Mouse (Mus musculus): Measurements from ENCODE around the gene Osbpl8. TPM values are rescaled to one million over a fixed set of nuclear protein-coding genes. Genes with fewer than 3 reads are reported as not detected.
"Not testable (repeated sequence)": the region's sequence is repeated elsewhere in the genome, so short reads cannot be mapped to it uniquely, and the experiment has no call there.

Gene Osbpl8
- polyA plus RNA-seq, 1 experiment from 2014 or later: 20.7 TPM

GRCm38 (mm10) chr10:111201666-111202065 lies 37.1 kb downstream of the Osbpl8 start:
- H3K4me1 ChIP-seq: no peaks in the 10 kb centered on the region
- no peaks in the 10 kb centered on the region for H3K27me3 ChIP-seq (replicated peaks)
- WGBS: 73% methylated on average over 4 of the region's 4 CpGs
- H3K27ac ChIP-seq: no peak overlapping the region
- H3K36me3 ChIP-seq: no peaks in the 10 kb centered on the region
- H3K9me3 ChIP-seq: no peaks in the 10 kb centered on the region
- H3K4me3 ChIP-seq: no peak overlapping the region
- no peak for ATAC-seq (ENCODE audit: low FRiP score, low read depth)
- H3K9ac ChIP-seq: no peak overlapping the region
- no peak overlapping the region for H3K4me2 ChIP-seq (replicated peaks)

DNA sequence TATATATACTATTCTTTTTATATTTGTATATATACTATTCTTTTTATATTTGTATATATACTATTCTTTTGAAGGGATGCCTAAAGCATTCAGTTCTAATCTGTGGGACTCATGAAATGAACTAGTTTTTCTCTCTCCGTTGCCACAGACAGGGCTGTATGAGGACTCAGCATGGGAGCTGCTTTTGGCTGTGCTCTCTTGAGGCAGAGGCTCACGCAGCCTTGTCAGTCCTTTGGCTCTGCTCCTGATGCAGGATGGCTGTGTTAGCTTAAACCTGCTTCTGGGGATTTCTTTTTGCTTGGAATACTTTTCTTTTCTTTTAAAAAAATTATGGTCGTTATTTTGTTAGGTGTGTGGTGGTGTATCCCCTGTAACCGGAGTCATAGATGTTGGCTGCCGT lies 39.5 kb downstream of the Osbpl8 start:
- no peaks in the 10 kb centered on the region for H3K36me3 ChIP-seq
- H3K27ac ChIP-seq: no peak overlapping the region
- H3K4me2 ChIP-seq (replicated peaks): no peak overlapping the region
- H3K4me1 ChIP-seq: no peaks in the 10 kb centered on the region
- ATAC-seq (ENCODE audit: low FRiP score, low read depth): no peak
- 86% methylated on average over 5 of the region's 5 CpGs for WGBS
- H3K27me3 ChIP-seq (replicated peaks): no peaks in the 10 kb centered on the region
- H3K9me3 ChIP-seq: no peaks in the 10 kb centered on the region
- H3K4me3 ChIP-seq: no peak overlapping the region
- H3K9ac ChIP-seq: no peak overlapping the region

- WGBS: 96% methylated on average over 2 of the region's 2 CpGs
- H3K9ac ChIP-seq: no peak overlapping the region
- ATAC-seq (ENCODE audit: low FRiP score, low read depth): no peak
- H3K27me3 ChIP-seq (replicated peaks): no peaks in the 10 kb centered on the region
- no peak overlapping the region for H3K4me2 ChIP-seq (replicated peaks)
- no peaks in the 10 kb centered on the region for H3K4me1 ChIP-seq
- H3K36me3 ChIP-seq: no peaks in the 10 kb centered on the region
- no peaks in the 10 kb centered on the region for H3K9me3 ChIP-seq
- no peak overlapping the region for H3K27ac ChIP-seq
- no peak overlapping the region for H3K4me3 ChIP-seq
Observed at GRCm38 (mm10) chr10:111205421-111205820, 40.9 kb downstream of the Osbpl8 start.

DNA sequence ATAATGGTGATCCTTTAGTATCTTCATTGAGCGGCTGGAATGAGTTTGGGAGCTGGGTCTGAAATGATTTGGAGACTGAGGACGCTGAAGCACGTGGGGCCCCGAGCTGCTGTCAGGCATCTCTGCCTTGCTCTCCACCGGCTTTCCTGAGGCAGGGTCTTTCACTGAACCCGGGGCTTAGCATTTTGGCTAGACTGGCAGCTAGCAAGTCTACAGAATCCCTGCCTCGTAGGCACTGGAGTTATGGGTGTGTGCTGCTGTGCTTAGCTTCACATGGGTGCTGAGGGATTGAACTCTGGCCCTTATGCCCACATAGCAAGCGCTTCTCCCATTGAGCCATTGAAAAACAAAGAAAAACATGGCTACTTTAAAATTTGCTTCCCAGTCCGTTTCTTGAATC lies 42.8 kb downstream of the Osbpl8 start:
- Histone ChIP-seq H3K4me2 (replicated peaks) (no peak overlapping the region), H3K4me3 (no peak overlapping the region), H3K36me3 (no peaks in the 10 kb centered on the region), H3K27me3 (replicated peaks) (no peaks in the 10 kb centered on the region), H3K4me1 (no peaks in the 10 kb centered on the region), H3K9ac (no peak overlapping the region), H3K27ac (no peak overlapping the region), H3K9me3 (no peaks in the 10 kb centered on the region)
- ATAC-seq (ENCODE audit: low FRiP score, low read depth): no peak
- WGBS: 75% methylated on average over 9 of the region's 9 CpGs

DNA sequence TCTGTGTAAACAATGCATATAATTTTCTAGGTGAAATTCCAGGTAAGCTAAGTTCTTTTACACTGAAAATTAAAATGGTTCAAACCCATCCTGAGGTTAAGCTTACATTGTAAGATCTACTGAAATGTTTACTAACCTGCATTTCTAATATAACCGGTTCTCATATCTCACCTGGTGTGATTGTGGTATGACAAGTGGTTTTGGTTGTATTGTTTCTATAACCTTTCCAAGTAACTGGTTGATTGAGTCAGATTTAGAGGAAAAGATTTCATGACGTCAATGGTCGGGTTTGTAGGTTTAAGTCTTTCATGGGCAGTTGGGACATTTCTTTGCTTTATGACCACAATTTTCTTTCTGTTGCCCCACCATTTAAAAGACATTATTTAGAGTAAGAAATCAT lies 49.5 kb downstream of the Osbpl8 start:
- ATAC-seq (ENCODE audit: low FRiP score, low read depth): no peak
- no peaks in the 10 kb centered on the region for H3K4me1 ChIP-seq
- H3K27me3 ChIP-seq (replicated peaks): no peaks in the 10 kb centered on the region
- H3K9me3 ChIP-seq: no peaks in the 10 kb centered on the region
- H3K4me3 ChIP-seq: no peak overlapping the region
- 90% methylated on average over 3 of the region's 3 CpGs for WGBS
- H3K36me3 ChIP-seq: no peaks in the 10 kb centered on the region
- H3K4me2 ChIP-seq (replicated peaks): no peak overlapping the region
- no peak overlapping the region for H3K27ac ChIP-seq
- no peak overlapping the region for H3K9ac ChIP-seq

DNA sequence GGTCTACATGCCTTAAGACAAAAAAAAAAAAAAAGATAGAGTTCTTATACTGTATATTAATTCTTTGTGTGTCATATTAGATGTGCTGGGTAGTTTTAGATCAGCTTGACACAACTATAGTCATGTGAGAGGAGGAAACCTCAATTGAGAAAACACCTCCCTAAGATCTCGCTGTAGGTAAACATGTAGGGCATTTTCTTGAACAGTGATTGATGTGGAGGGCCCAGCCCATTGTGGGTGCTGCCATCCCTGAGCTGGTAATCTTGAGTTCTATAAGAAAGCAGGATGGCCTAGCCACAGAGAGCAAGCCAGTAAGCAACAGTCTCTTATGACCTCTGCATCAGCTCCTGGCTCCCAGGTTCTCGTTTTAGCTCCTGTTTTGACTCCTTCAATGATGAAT lies 50.1 kb downstream of the Osbpl8 start:
- Histone ChIP-seq H3K9me3 (no peaks in the 10 kb centered on the region), H3K9ac (no peak overlapping the region), H3K27ac (no peak overlapping the region), H3K4me2 (replicated peaks) (no peak overlapping the region), H3K27me3 (replicated peaks) (no peaks in the 10 kb centered on the region), H3K4me3 (no peak overlapping the region), H3K4me1 (no peaks in the 10 kb centered on the region), H3K36me3 (no peaks in the 10 kb centered on the region)
- ATAC-seq (ENCODE audit: low FRiP score, low read depth): no peak
- WGBS: 80% methylated on average over 2 of the region's 2 CpGs

DNA sequence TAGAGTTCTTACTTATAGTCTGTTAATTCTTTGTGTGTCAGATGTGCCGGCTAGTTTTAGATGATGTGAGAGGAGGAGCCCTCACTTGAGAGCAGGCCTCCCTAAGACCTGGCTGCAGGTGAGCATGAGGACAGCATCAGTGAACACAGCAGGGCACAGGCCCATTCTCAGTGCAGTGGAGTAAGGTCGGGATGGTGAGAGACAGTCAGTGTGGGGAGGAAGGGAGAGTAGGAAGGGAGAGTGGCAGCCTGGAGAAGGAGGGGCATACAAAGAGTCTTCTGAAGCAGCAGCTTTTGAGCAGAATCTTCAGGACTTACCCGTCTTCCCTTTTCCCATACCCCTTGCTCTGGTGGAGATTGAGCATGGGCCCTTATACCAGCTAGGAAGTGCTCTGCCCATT lies 51.0 kb downstream of the Osbpl8 start:
- WGBS: 65% methylated on average over 3 of the region's 3 CpGs
- ATAC-seq (ENCODE audit: low FRiP score, low read depth): no peak
- H3K27me3 ChIP-seq (replicated peaks): no peaks in the 10 kb centered on the region

GRCm38 (mm10) chr10:111216111-111216510 lies 51.6 kb downstream of the Osbpl8 start:
- Histone ChIP-seq H3K27ac (no peak overlapping the region), H3K27me3 (replicated peaks) (no peaks in the 10 kb centered on the region), H3K4me1 (no peaks in the 10 kb centered on the region), H3K4me2 (replicated peaks) (no peak overlapping the region), H3K36me3 (no peaks in the 10 kb centered on the region), H3K4me3 (no peak overlapping the region), H3K9me3 (no peaks in the 10 kb centered on the region), H3K9ac (no peak overlapping the region)
- no peak for ATAC-seq (ENCODE audit: low FRiP score, low read depth)
- 82% methylated on average over 3 of the region's 3 CpGs for WGBS

More for the DNA sequence above, 51.0 kb downstream of the Osbpl8 start:
- Histone ChIP-seq H3K9me3 (no peaks in the 10 kb centered on the region), H3K4me3 (no peak overlapping the region), H3K36me3 (no peaks in the 10 kb centered on the region), H3K27ac (no peak overlapping the region), H3K4me2 (replicated peaks) (no peak overlapping the region), H3K4me1 (no peaks in the 10 kb centered on the region), H3K9ac (no peak overlapping the region)

GRCm38 (mm10) chr10:111222535-111222934 lies 58.0 kb downstream of the Osbpl8 start:
- Histone ChIP-seq H3K27ac (no peak overlapping the region), H3K9ac (no peak overlapping the region), H3K9me3 (no peaks in the 10 kb centered on the region), H3K4me3 (no peak overlapping the region), H3K36me3 (no peaks in the 10 kb centered on the region), H3K4me2 (replicated peaks) (no peak overlapping the region), H3K27me3 (replicated peaks) (no peaks in the 10 kb centered on the region), H3K4me1 (peaks cover 6% of the 10 kb centered on the region; the same call in 1 of the 2 replicates)
- WGBS: 78% methylated on average over 6 of the region's 6 CpGs
- no peak for ATAC-seq (ENCODE audit: low FRiP score, low read depth)

- no peak overlapping the region for H3K4me3 ChIP-seq
- no peak for ATAC-seq (ENCODE audit: low FRiP score, low read depth)
- no peak overlapping the region for H3K4me2 ChIP-seq (replicated peaks)
- H3K27me3 ChIP-seq (replicated peaks): no peaks in the 10 kb centered on the region
- H3K9ac ChIP-seq: no peak overlapping the region
- no peaks in the 10 kb centered on the region for H3K9me3 ChIP-seq
- 54% methylated on average over 10 of the region's 10 CpGs for WGBS
- no peak overlapping the region for H3K27ac ChIP-seq
- no peaks in the 10 kb centered on the region for H3K36me3 ChIP-seq
- peaks cover 6% of the 10 kb centered on the region; the same call in 1 of the 2 replicates for H3K4me1 ChIP-seq
Observed at GRCm38 (mm10) chr10:111223218-111223830, 58.8 kb downstream of the Osbpl8 start.

- Histone ChIP-seq H3K4me2 (replicated peaks) (no peak overlapping the region), H3K36me3 (no peaks in the 10 kb centered on the region), H3K9ac (no peak overlapping the region), H3K4me3 (no peak overlapping the region), H3K27me3 (replicated peaks) (no peaks in the 10 kb centered on the region), H3K4me1 (peaks cover 6% of the 10 kb centered on the region; the same call in 1 of the 2 replicates), H3K27ac (no peak overlapping the region), H3K9me3 (no peaks in the 10 kb centered on the region)
- WGBS: 90% methylated on average over 4 of the region's 4 CpGs
- no peak for ATAC-seq (ENCODE audit: low FRiP score, low read depth)
Observed at GRCm38 (mm10) chr10:111224696-111225095, 60.1 kb downstream of the Osbpl8 start.

- H3K9me3 ChIP-seq: no peaks in the 10 kb centered on the region
- peak; percentile 44; the same call in 1 of the 2 replicates for ATAC-seq (ENCODE audit: low FRiP score, low read depth)
- H3K27ac ChIP-seq: no peak overlapping the region
- H3K36me3 ChIP-seq: no peaks in the 10 kb centered on the region
- peaks cover 6% of the 10 kb centered on the region; the same call in 1 of the 2 replicates for H3K4me1 ChIP-seq
- no peak overlapping the region for H3K4me3 ChIP-seq
- no peak overlapping the region for H3K9ac ChIP-seq
- WGBS: 29% methylated on average over 3 of the region's 3 CpGs
- H3K27me3 ChIP-seq (replicated peaks): no peaks in the 10 kb centered on the region
- H3K4me2 ChIP-seq (replicated peaks): no peak overlapping the region
Observed at GRCm38 (mm10) chr10:111226508-111226907, 62.0 kb downstream of the Osbpl8 start.

DNA sequence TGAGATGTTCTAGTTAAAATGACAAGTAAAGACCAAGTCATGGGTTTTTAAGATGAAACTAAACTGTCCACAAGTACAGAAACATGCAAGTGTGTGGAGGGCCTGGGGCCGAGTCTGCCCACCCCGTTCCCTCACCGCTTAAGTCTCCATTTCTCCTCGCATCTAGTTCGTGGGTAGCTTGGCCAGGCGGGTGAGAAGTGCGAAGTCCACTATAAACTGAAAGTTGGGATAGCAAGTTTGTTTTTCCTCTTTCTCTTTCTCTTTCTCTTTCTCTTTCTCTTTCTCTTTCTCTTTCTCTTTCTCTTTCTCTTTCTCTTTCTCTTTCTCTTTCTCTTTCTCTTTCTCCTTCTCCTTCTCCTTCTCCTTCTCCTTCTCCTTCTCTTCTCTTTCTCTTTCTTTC lies 67.7 kb downstream of the Osbpl8 start:
- not testable (repeated sequence) for H3K9me3 ChIP-seq; H3K27ac ChIP-seq; H3K9ac ChIP-seq; H3K27me3 ChIP-seq (replicated peaks); H3K36me3 ChIP-seq; H3K4me1 ChIP-seq; ATAC-seq (ENCODE audit: low FRiP score, low read depth); H3K4me2 ChIP-seq (replicated peaks); H3K4me3 ChIP-seq
- WGBS: 88% methylated on average over 7 of the region's 7 CpGs
